Mouse (Mus musculus): ENCODE results near the gene Topors. TPM values are rescaled to one million over a fixed set of nuclear protein-coding genes. Genes with fewer than 3 reads are reported as not detected.

Gene Topors
- total and polyA plus RNA-seq, 3 experiments: 32.0 to 62.7 (median 38.3) TPM

DNA sequence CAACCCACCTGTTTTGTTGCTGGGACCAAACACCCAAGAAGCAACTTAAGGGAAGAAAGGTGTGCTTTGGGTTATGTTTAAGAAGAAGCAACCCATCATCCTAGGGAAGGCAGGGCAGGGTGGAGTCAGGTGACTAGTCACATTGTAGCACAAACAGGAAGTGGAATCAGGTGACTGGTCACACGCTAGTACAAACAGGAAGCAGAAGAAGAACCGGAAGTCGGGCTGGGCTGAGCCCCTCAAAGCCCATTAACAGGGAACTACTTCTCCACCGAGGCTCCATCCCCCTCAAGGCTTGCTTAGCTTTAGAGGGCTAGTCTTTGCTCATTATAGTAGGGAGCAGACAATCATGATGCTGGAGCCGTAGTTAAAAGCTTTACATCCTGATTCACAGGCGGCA, 43.4 kb upstream of the Topors start (continued):
- no peak for TF ChIP-seq BHLHE40 (IDR thresholded peaks at IDR 0.05; ENCODE audit: borderline replicate concordance, low read depth, low read length)
- no peak for TF ChIP-seq ZMIZ1 (IDR thresholded peaks at IDR 0.05; ENCODE audit: low read depth, low read length)
- no peak for TF ChIP-seq JUND (IDR thresholded peaks at IDR 0.05; ENCODE audit: low read depth, low read length)
- no peak for TF ChIP-seq SMC3 (IDR thresholded peaks at IDR 0.05; ENCODE audit: low read depth, low read length)
- no peak for TF ChIP-seq NELFE (IDR thresholded peaks at IDR 0.05; ENCODE audit: low read depth, low read length)
- no peak for TF ChIP-seq HCFC1 (IDR thresholded peaks at IDR 0.05; ENCODE audit: low read depth, low read length)
- TF ChIP-seq MYC (IDR thresholded peaks at IDR 0.05; ENCODE audit: low read depth, low read length): no peak
- no peak for TF ChIP-seq NRF1 (IDR thresholded peaks at IDR 0.05; ENCODE audit: insufficient read depth, low read depth, low read length, poor library complexity, severe bottlenecking)

DNA sequence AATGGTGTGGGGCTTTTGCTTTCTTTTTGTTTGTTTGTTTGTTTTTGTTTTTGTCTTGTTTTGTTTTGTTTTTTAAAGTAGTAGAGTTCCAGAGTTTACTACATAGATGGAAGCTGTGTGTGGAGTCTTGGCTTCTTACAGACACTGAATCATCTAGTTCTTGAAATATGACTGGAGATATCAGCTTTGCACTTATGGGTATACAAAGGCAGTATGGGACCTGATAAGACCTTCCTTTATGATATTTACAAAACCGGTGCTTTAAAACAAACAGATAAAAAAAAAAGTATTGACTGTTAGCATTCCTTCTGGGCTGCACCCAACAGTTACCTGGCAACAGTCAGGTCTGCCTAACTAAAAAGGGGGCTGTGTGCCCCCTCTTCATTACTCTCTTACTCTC, 42.6 kb upstream of the Topors start:
- Histone ChIP-seq H3K27me3 (ENCODE audit: control insufficient read depth in 1 of 2, insufficient read depth in 2 of 2, low read length in 2 of 2) (no peaks in the 10 kb centered on the region; a peak in 1 of 4 replicates), H3K9me3 (replicated peaks; ENCODE audit: insufficient read depth, low read length) (no peaks in the 10 kb centered on the region), H3K36me3 (ENCODE audit: control insufficient read depth in 1 of 2, insufficient read depth in 2 of 2, low read length in 2 of 2) (peaks cover 0 to 18% of the 10 kb centered on the region in 2 experiments; a peak in 2 of 4 replicates), H3K9ac (ENCODE audit: control insufficient read depth, low read depth, low read length, poor library complexity, severe bottlenecking) (no peak overlapping the region; the same call in 1 of the 2 replicates), H3K79me2 (ENCODE audit: control insufficient read depth, insufficient read depth, low read length, poor library complexity) (no peaks in the 10 kb centered on the region), H3K4me1 (ENCODE audit: control insufficient read depth in 1 of 2, insufficient read depth in 2 of 2, low read length in 2 of 2) (peaks cover 0 to 10% of the 10 kb centered on the region in 2 experiments; a peak in 3 of 4 replicates), H3K4me3 (ENCODE audit: control insufficient read depth in 1 of 2, insufficient read depth in 1 of 2, low read depth in 2 of 2, low read length in 2 of 2) (no peak overlapping the region), H3K27ac (ENCODE audit: control insufficient read depth, low read depth, low read length) (peak overlapping the region; percentile 72)
- DNase-seq (ENCODE audit: low read depth, low spot score): peak; percentile 36
- TF ChIP-seq TCF12 (IDR thresholded peaks at IDR 0.05; ENCODE audit: low read depth, low read length) (peak; percentile 79), MYC (IDR thresholded peaks at IDR 0.05; ENCODE audit: low read depth, low read length) (no peak), SIN3A (IDR thresholded peaks at IDR 0.05; ENCODE audit: low read length) (no peak), ZNF384 (IDR thresholded peaks at IDR 0.05; ENCODE audit: low read depth, low read length) (peak; percentile 46; the same call in 1 of the 2 replicates), EP300 (IDR thresholded peaks at IDR 0.05; ENCODE audit: low read depth in 1 of 2, low read length in 2 of 2) (peak; percentile 72 to 78; a peak in 3 of 4 replicates), GATA1 (IDR thresholded peaks at IDR 0.05; ENCODE audit: low read depth, low read length) (peak; percentile 79), ZC3H11A (IDR thresholded peaks at IDR 0.05; ENCODE audit: low read depth, low read length) (no peak), POLR2A (IDR thresholded peaks at IDR 0.05; ENCODE audit: control insufficient read depth in 1 of 2, insufficient read depth in 1 of 2, low read depth in 1 of 2, low read length in 2 of 2, poor library complexity in 1 of 2) (no peak), MAFK (IDR thresholded peaks at IDR 0.05; ENCODE audit: borderline replicate concordance, low read depth, low read length) (no peak), HCFC1 (IDR thresholded peaks at IDR 0.05; ENCODE audit: low read depth, low read length) (no peak), ETS1 (IDR thresholded peaks at IDR 0.05; ENCODE audit: low read depth, low read length) (peak; percentile 44; the same call in 1 of the 2 replicates), UBTF (IDR thresholded peaks at IDR 0.05; ENCODE audit: borderline replicate concordance, insufficient read depth, low read depth, low read length) (no peak), TBP (IDR thresholded peaks at IDR 0.05; ENCODE audit: low read depth, low read length) (no peak)
